In the genomic region with DNA sequence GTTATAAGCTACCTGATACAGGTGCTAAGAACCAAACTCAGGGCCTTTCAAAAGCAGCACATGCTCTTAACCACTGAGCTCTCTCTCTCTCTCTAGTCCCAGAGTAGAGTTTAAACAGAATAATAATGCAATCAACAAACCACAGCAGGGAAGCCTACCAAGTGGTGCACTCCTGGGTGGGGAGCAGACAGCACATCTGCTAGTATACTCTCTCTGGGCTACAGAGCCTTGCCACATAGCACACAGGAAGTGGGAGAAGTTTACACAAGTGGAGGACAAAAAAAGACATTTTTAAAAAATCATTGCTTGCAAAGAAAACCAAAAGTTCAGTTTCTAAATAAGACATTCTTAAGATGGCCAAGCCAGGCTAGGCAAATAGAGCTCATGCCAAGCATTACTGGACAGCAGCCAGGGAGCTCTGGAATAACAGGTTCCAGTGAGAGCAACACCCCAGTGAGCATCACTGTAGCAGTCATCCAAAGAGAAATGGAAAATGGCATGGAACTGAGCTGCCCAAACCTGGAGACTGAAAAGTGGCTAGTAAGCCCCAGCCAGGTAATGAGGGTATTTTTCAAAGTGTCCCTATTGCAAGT, we compare ENCODE assay signal across 8 mouse cellular contexts.
A peak's percentile ranks its signal among the peaks of the same experiment; 100 is the strongest.
DNase-seq lines count a peak whose midpoint lies in the region; ATAC-seq lines count a peak whose summit lies in the region.

No protein-coding gene starts in this region.

- peak; percentile 18 for DNase-seq in forebrain, embryonic 14.5 days (ENCODE audit: low spot score)
- peak; percentile 62 to 76 for DNase-seq in cerebellum, postnatal 10 days
- DNase-seq in left cerebral cortex, adult 18-20 months (ENCODE audit: low spot score in 2 of 2), result peak; percentile 68 to 75
- DNase-seq in right cerebral cortex, adult 2 months (ENCODE audit: low spot score in 2 of 2), result peak; percentile 65 to 76
- DNase-seq in c-Kit-positive CD71-positive TER-119-positive erythroid progenitor cells, embryonic 14.5 days (ENCODE audit: low spot score), result no peak
- DNase-seq in hindbrain, embryonic 11.5 days (ENCODE audit: low spot score), result no peak

- no peaks in the 10 kb centered on the region for H3K4me1 ChIP-seq in forebrain, embryonic 14.5 days (ENCODE audit: control insufficient read depth, insufficient read depth, low read length)
- H3K4me1 ChIP-seq in forebrain, embryonic 15.5 days, result no peaks in the 10 kb centered on the region
- no peaks in the 10 kb centered on the region for H3K4me1 ChIP-seq in heart, embryonic 15.5 days (replicated peaks)
- H3K4me1 ChIP-seq in hindbrain, embryonic 11.5 days (replicated peaks; ENCODE audit: control insufficient read depth, insufficient read depth, low read length), result no peaks in the 10 kb centered on the region

- no peak overlapping the region for H3K27ac ChIP-seq in forebrain, embryonic 14.5 days (ENCODE audit: low read depth, low read length)
- H3K27ac ChIP-seq in forebrain, embryonic 15.5 days (replicated peaks), result no peak overlapping the region
- H3K27ac ChIP-seq in heart, embryonic 15.5 days, result no peak overlapping the region
- H3K27ac ChIP-seq in hindbrain, embryonic 11.5 days (ENCODE audit: low read depth, low read length), result no peak overlapping the region

- ATAC-seq in forebrain, embryonic 14.5 days, result no peak
- no peak for ATAC-seq in forebrain, embryonic 15.5 days (replicated peaks)
- ATAC-seq in heart, embryonic 15.5 days (replicated peaks; ENCODE audit: insufficient number of reproducible peaks, insufficient read depth, low FRiP score, low read depth), result 0 out of 2 replicates have a peak, but pooled peaks have one; percentile 47
- no peak for ATAC-seq in hindbrain, embryonic 11.5 days (ENCODE audit: low FRiP score)

- peaks cover 77% of the 10 kb centered on the region for H3K36me3 ChIP-seq in forebrain, embryonic 14.5 days (ENCODE audit: control insufficient read depth, insufficient read depth, low read length)
- peaks cover 72% of the 10 kb centered on the region for H3K36me3 ChIP-seq in forebrain, embryonic 15.5 days
- peaks cover 73% of the 10 kb centered on the region for H3K36me3 ChIP-seq in heart, embryonic 15.5 days
- no peaks in the 10 kb centered on the region for H3K36me3 ChIP-seq in hindbrain, embryonic 11.5 days (ENCODE audit: control insufficient read depth, insufficient read depth, low read length)

- H3K9ac ChIP-seq in forebrain, embryonic 14.5 days (ENCODE audit: low read length), result no peak overlapping the region
- H3K9ac ChIP-seq in forebrain, embryonic 15.5 days (replicated peaks), result no peak overlapping the region
- H3K9ac ChIP-seq in heart, embryonic 15.5 days, result no peak overlapping the region
- H3K9ac ChIP-seq in hindbrain, embryonic 11.5 days (ENCODE audit: low read depth, low read length), result no peak overlapping the region

- H3K9me3 ChIP-seq in forebrain, embryonic 14.5 days (replicated peaks; ENCODE audit: control insufficient read depth, low read length), result no peaks in the 10 kb centered on the region
- H3K9me3 ChIP-seq in forebrain, embryonic 15.5 days, result no peaks in the 10 kb centered on the region
- H3K9me3 ChIP-seq in heart, embryonic 15.5 days (replicated peaks), result no peaks in the 10 kb centered on the region
- H3K9me3 ChIP-seq in hindbrain, embryonic 11.5 days (ENCODE audit: control insufficient read depth, low read length), result no peaks in the 10 kb centered on the region

- no peaks in the 10 kb centered on the region for H3K27me3 ChIP-seq in forebrain, embryonic 14.5 days (replicated peaks; ENCODE audit: control insufficient read depth, insufficient read depth, low read length)
- no peaks in the 10 kb centered on the region for H3K27me3 ChIP-seq in forebrain, embryonic 15.5 days
- H3K27me3 ChIP-seq in heart, embryonic 15.5 days, result no peaks in the 10 kb centered on the region
- H3K27me3 ChIP-seq in hindbrain, embryonic 11.5 days (ENCODE audit: control insufficient read depth, insufficient read depth, low read length), result no peaks in the 10 kb centered on the region

- H3K4me3 ChIP-seq in forebrain, embryonic 14.5 days (ENCODE audit: low read depth, low read length), result no peak overlapping the region
- H3K4me3 ChIP-seq in forebrain, embryonic 15.5 days, result no peak overlapping the region
- H3K4me3 ChIP-seq in heart, embryonic 15.5 days, result no peak overlapping the region
- H3K4me3 ChIP-seq in hindbrain, embryonic 11.5 days (ENCODE audit: low read depth, low read length), result no peak overlapping the region

- no peak overlapping the region for H3K4me2 ChIP-seq in forebrain, embryonic 14.5 days (ENCODE audit: low read length)
- H3K4me2 ChIP-seq in forebrain, embryonic 15.5 days (replicated peaks), result no peak overlapping the region
- H3K4me2 ChIP-seq in heart, embryonic 15.5 days, result no peak overlapping the region
- no peak overlapping the region for H3K4me2 ChIP-seq in hindbrain, embryonic 11.5 days (replicated peaks; ENCODE audit: low read depth, low read length)

Comparison
In these comparisons a context has a peak if more than half of its experiments do, and no peak if none do; other contexts are left out.
1. DNase-seq: peak in forebrain, embryonic 14.5 days (single experiment), cerebellum, postnatal 10 days (2 of 2), left cerebral cortex, adult 18-20 months (2 of 2) and right cerebral cortex, adult 2 months (2 of 2); none in c-Kit-positive CD71-positive TER-119-positive erythroid progenitor cells, embryonic 14.5 days (single experiment) and hindbrain, embryonic 11.5 days (single experiment).